Mouse (Mus musculus) heart, postnatal 36 days (tissue): ENCODE data around the gene Slc30a10. TPM values are rescaled to one million over a fixed set of nuclear protein-coding genes. Genes with fewer than 3 reads are reported as not detected.

ENCODE experiments used
- DNase-seq, 2 experiments: peaks; one replicate each; pipeline ENCODE4 v3.0.0; 2021 to 2022
- intact Hi-C: fragments of 180-260 bp; cut with DNase I; formaldehyde crosslinking; loops from one replicate; pipeline ENCODE4 v1.15.1; 2025
- total RNA-seq, 2 experiments: library from RNA; stranded (reverse); gene quantifications; 2 replicates each; pipeline ENCODE4 v1.2.3; 2021

Slc30a10 gene
- total RNA-seq, 2 experiments from 2014 or later = not detected

- intact Hi-C loops = no loop called here
Measured at GRCm38 (mm10) chr1:185460096-185460495, 5.4 kb downstream of the Slc30a10 start.

GRCm38 (mm10) chr1:185462889-185463288, 8.2 kb downstream of the Slc30a10 start:
- intact Hi-C loops = no loop called here
- DNase-seq = no peak

More at GRCm38 (mm10) chr1:185460096-185460495, 5.4 kb downstream of the Slc30a10 start:
- no peak for DNase-seq

GRCm38 (mm10) chr1:185469551-185470021, 14.9 kb downstream of the Slc30a10 start:
- intact Hi-C loops = no loop called here
- DNase-seq = no peak

GRCm38 (mm10) chr1:185472025-185472720, 17.5 kb downstream of the Slc30a10 start:
- intact Hi-C loops = no loop called here
- DNase-seq = no peak

GRCm38 (mm10) chr1:185472730-185473129, 18.1 kb downstream of the Slc30a10 start:
- intact Hi-C loops = no loop called here
- no peak for DNase-seq

- no peak for DNase-seq
- intact Hi-C loops = no loop called here
Measured at GRCm38 (mm10) chr1:185473437-185473836, 18.8 kb downstream of the Slc30a10 start.

GRCm38 (mm10) chr1:185479861-185480260, 25.2 kb downstream of the Slc30a10 start:
- intact Hi-C loops = no loop called here
- DNase-seq = no peak

- intact Hi-C loops = no loop called here
- peak in 1 of 2 experiments; percentile 1 for DNase-seq
Measured at GRCm38 (mm10) chr1:185482001-185482761, 27.5 kb downstream of the Slc30a10 start.

- intact Hi-C loops = no loop called here
Measured at GRCm38 (mm10) chr1:185482762-185483161, 28.1 kb downstream of the Slc30a10 start.

GRCm38 (mm10) chr1:185483356-185484057, 28.9 kb downstream of the Slc30a10 start:
- intact Hi-C loops = no loop called here
- no peak for DNase-seq

More at GRCm38 (mm10) chr1:185482762-185483161, 28.1 kb downstream of the Slc30a10 start:
- no peak for DNase-seq

- DNase-seq = no peak
- intact Hi-C loops = no loop called here
Measured at GRCm38 (mm10) chr1:185484281-185484680, 29.6 kb downstream of the Slc30a10 start.

- no peak for DNase-seq
- intact Hi-C loops = no loop called here
Measured at GRCm38 (mm10) chr1:185489893-185490292, 35.2 kb downstream of the Slc30a10 start.

GRCm38 (mm10) chr1:185490603-185491002, 36.0 kb downstream of the Slc30a10 start:
- intact Hi-C loops = no loop called here
- DNase-seq = no peak

GRCm38 (mm10) chr1:185493439-185494034, 38.9 kb downstream of the Slc30a10 start:
- intact Hi-C loops = no loop called here

GRCm38 (mm10) chr1:185496791-185497460, 42.3 kb downstream of the Slc30a10 start:
- DNase-seq = no peak
- intact Hi-C loops = no loop called here

More at GRCm38 (mm10) chr1:185493439-185494034, 38.9 kb downstream of the Slc30a10 start:
- DNase-seq = no peak

- intact Hi-C loops = loop anchor here (5.0 kb wide), 1 partner anchor 93 kb away; no protein-coding TSS in a partner anchor
- no peak for DNase-seq
Measured at GRCm38 (mm10) chr1:185500602-185501001, 46.0 kb downstream of the Slc30a10 start.

GRCm38 (mm10) chr1:185501801-185502340, 47.2 kb downstream of the Slc30a10 start:
- peak in 1 of 2 experiments; percentile 9 for DNase-seq
- intact Hi-C loops = loop anchor here (5.0 kb wide), 1 partner anchor 95 kb away; no protein-coding TSS in a partner anchor

- DNase-seq = no peak
- intact Hi-C loops = loop anchor here (5.0 kb wide), 1 partner anchor 95 kb away; no protein-coding TSS in a partner anchor
Measured at GRCm38 (mm10) chr1:185502550-185502949, 47.9 kb downstream of the Slc30a10 start.

GRCm38 (mm10) chr1:185509042-185509441, 54.4 kb downstream of the Slc30a10 start:
- intact Hi-C loops = no loop called here
- no peak for DNase-seq
